Mouse (Mus musculus): ENCODE results near the gene Bcl11b.

Bcl11b gene

DNA sequence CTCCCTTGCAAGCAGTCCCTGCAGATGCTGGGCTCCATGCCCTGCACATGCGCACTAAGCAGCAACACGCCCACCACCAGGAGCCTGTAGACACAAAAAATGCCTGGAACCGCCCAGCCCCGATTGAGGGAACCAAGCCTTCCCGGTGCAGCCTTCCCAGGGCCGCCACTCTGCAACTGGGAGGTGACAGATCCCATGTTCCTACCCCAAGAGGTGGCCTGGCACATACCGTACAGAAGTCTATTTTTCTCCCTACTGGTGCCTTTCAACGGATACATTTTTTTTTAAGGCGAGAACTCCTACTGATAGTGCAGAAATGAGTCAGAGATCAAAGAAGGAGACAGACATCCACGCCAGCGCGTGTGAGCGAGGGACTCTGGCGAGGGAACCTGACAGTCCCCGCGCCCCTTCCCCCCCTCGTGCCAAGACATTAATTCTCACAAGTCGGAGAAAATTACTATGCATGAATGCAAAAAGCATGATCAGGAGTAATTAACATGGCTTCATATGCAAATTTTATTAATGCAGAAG, 33.5 kb downstream of the Bcl11b start:
- no peak for DNase-seq

DNA sequence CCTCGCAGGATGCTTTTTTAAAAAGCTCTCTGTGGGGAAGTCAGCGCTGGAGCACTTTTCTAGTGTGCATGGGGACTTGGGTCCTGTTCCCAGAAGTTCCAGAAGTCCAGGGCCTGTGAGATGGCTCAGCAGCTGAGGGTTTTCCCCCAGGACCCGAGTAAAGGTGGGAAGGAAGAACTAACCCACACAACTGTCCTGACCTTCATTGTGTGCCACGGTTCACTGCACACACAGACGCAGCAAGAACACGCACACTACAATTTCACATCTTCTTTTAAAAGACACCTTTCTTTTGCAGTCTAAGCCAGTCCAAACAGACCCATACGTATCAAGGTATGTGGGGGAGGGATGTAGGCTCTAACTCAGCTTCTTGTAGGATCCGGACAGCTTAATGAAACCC, 34.3 kb downstream of the Bcl11b start:
- DNase-seq, result no peak

DNA sequence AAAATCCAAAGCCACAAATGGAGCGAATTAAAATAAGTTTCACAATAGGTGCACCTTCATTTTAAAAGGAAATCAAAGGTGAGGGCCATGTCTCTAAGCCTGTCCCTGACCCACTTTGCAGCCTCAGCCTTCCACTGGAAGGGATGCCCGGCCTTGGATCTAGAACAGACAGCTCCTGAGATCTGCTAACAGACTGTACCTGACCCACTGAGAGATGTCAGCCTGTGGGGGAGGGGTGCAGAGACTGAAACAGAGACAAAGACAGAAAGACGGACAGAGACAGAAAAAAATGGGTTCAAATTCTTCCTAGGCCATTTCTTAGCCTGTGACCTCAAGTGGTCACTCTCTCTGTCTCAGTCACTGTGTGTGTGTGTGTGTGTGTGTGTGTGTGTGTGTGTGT, 35.1 kb downstream of the Bcl11b start:
- no peak for DNase-seq

DNA sequence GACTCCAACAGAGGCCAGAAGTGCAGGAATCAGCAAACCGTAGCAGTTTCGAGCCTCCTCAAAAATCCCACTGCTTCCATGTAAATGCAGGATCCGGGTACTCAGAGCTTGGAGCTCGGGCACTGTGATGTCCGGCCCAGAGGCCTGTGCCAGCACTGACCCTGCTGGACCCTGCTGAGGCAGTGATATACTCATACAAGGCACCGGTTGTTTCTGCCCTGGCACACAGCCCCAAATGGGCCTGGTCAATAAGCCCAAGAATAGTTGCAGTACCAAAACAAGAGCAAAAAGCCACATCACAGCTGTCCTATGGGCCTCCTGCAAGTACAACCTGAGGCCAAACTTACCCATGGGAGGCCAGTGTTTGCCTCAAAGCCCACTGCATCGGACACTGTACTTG, 36.4 kb downstream of the Bcl11b start:
- no peak for DNase-seq

DNA sequence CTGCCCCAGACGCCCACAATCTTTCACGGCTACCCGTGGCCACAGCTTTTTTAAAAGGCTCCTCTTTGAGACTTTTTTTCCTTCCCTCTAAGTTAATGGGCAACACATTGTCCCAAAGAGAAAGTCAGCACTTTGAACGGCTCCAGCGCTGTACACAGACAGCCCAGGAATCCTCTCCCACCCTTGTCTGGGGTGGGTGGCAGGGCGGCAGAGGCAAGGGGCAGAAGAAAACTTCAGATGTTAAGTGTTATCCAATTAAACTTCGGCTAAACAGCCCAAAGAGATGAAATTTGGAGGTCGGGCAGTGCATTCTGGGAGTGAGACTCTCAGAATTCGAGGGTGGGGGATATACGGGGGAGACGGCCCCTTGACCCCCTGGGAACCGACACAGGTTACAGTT, 38.3 kb downstream of the Bcl11b start:
- DNase-seq, result no peak

DNA sequence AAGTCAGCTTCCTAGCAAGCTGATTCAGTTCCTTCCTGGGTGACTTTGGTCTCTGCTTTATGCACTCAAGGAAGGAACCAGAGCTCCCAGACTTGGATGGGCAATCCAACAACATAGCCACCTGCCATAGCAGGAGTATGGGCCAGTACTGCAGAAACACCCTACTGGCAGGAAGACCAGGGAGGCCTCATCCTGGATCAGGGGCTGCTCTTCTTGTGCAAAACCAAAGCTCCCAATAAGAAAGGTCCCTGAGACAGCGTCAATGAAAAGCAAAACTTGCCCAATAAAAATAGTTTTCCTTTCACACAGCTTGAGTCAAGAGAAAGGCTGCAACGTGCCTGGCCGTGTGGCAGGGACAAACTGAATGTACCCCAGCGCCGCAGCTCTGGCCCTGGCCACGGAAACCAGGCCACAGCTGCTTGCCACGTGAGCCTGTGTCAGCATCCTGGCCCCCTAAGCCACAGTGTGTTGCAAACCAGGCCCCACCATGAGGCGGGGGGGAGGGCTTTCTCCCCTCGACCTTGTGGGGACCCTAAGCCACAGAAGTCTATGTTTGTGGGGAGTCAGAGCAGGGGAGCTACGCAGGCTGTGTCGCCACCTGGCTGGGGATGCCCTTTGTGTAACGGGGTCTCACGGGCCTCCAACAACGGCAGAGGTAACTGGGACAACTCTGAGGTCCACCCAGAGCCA, 38.9 kb downstream of the Bcl11b start:
- DNase-seq, result peak; percentile 79

DNA sequence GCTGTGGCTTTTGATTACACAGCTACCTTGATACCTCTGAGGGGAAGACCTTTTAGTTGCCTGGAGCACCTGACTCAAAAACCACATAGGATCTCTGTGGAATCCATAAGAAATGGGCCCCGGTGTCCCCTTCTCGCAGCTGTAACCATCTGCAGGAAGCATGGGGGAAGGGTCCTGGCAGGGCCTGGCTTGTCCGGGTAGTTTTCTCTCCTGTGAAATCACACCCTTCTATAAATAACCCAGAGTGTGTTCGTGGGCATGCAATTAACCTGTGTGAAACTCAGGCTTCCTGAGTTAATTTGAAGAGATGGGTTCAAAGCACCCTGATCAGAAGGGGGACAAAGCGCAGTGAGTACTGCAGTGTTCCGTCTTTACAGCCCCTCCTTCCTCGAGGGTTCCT, 40.5 kb downstream of the Bcl11b start:
- no peak for DNase-seq

DNA sequence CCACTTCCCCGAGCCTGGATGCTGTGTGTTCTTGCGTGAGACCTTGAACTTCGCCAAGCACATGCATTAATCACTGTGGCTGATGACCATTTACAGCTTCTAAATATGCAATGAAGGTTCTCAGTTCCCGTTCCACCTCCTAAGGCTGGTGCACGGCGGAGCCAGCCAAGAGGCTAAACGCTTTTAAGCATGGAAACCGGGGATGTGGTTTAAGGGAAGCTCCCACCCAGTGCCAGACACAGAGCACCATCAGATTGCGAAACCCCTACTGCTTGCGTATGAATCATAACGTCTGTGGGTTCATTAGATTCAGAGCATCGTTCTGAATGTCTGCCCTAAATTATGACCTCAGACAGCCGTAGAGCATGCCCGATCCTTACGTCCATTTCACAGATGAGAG, 41.6 kb downstream of the Bcl11b start:
- no peak for DNase-seq

DNA sequence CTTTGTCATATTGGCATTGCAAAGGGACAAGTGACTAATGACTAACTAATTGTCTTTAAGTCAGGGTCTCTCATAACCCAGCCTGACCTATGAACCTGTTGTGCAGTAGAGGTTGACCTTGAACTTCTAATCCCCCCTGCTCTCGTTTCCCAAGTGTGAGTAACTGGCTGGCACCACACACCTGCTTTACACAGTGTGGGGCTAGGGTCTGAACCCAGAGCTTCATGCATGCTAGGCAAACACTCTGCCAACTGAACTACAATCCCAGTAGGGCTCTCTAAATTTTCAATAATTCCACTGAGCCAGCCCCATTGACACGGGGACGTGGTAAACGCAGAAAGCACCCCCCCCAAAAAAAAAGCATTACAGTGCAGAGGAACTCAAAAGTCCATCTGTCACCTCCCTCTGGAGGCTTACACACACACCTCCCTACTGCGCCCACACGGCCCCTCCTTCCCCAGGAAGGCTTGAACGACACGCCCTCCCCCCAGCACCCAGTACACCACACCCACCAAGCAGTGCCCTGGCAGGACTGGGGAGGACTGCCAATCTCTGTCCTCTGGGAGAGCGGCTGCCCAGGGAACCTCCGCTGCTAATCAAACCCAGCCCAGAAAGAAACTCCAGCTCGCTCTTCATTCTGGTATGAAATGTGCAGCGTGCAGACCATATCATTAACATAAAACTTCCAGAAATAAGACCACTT, 42.5 kb downstream of the Bcl11b start:
- DNase-seq, result peak; percentile 60

DNA sequence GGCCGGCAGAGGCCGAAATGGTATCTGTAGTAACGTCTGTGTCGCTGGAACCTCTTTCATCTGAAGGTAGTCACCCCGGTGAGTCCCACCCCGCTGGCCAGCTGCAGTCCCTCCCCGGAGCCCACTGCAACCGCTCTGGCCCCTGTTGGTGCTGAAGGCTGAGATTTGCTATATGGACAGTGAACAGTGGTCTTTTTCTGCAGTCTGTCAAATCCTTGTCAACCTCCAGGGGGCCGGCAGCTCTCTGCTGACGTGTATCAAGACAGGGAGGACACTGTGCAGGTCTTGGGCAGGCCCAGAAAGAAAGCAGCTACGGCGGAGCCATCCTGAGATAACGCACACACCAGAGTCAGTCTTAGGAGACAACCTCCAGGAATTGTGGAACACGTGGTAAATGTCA, 43.0 kb downstream of the Bcl11b start:
- no peak for DNase-seq

DNA sequence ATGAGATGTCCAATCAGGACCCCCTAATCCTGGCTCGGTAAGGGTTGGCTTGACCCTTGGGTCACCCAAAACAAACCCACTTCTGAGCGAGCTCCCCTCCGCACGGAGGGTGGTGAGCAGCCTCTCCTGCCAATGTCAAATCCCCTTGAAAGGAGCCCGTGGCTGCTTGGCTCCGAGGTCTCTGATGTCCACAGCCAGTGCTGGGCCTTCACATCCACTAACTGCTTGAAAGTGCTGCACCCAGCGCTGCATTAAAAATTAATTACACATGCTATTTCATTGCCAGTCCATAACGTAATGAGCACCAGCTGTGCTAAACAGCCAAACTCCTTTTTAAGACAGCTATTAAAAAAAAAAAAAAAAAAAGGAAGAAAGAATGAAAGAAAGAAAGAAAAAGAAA, 43.5 kb downstream of the Bcl11b start:
- no peak for DNase-seq

DNA sequence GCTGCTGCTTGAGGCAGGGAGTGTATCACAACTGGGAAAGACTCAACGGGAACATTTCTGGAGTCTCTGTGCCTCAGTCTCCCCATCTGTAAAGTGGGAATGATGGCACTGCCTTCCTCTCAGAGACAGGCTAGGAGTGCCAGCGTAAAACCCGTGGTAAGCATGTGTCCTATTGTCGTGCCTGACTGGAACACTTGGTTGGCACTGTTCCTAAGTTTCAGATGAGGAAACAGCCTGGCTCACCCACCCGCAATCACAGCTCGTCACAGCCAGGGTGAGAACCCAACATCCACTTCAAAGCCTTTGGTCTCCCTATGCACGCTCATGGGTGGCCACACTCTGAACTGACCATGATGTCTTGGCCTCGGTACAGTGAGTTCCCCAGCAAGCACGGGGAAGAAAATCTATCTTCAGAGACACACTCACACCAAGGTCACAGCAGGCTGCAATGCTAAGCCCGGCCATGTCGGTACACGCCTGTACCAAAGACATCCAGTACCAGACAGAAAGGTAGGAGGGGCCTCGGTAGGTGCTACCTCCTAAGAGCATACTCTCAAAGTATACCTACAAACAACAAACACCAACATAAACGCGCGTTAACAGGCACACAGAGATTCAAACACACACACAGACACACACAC, 50.2 kb downstream of the Bcl11b start:
- DNase-seq, result no peak

DNA sequence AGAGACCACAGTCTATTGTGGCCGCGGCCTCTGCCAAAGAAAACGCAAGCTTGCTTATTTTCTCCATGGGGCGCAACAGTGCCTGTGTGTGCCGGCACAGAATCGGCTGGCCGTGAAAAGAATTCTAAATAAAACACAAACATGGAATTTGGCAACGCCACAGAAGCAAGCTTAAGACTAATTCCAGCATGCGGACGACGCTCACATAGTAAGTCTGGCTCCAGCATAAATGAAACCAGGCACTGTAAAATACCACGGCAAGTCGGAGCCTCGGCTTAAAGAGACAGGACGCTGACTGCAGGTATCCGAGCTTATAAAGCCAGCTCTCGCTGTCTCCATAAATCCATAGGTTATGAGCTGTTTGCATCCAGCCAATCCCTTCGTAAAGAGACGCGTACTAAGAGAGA, 51.1 kb downstream of the Bcl11b start:
- no peak for DNase-seq

DNA sequence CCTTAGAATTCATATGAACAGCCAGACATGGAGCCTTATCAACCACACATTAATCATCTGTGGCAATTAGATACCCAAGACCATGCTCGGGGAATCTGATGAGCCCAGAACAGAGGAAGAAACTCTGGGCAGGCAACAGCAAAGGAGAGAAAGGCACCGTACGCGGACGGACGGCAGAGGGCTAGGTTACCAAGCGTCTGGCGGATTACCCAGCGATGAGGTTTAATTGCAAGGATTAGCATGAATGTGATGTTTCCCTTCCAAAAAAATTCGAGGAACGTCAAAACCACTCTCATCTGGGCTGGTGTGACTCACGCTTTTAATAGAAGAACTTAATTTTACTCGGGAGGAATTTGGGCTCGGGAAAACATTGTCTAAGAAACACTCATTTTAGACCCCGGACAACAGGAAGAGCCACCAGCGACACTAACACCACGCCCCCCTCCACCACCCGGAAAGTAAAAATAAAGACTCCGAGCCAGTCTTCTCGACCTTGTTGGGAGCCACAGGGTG, 52.7 kb downstream of the Bcl11b start:
- no peak for DNase-seq

DNA sequence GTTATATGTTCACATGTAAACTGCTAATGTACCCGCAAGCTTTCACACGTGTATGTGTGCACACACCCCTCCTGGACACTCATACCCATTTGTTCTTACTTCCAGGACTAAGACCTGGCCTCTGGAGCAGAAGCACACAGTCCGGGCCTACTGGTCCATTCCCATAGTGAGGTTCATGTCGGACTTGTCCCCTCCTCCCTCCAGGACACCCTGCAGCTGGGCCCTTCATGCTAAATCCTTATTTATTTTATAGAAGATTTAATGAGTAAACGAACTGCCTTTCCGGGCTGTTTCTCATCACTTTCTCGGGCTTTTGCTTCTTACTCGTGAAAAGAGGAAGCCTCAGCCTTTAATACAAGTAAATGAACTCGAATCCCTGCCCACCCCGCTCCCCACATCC, 54.0 kb downstream of the Bcl11b start:
- no peak for DNase-seq

DNA sequence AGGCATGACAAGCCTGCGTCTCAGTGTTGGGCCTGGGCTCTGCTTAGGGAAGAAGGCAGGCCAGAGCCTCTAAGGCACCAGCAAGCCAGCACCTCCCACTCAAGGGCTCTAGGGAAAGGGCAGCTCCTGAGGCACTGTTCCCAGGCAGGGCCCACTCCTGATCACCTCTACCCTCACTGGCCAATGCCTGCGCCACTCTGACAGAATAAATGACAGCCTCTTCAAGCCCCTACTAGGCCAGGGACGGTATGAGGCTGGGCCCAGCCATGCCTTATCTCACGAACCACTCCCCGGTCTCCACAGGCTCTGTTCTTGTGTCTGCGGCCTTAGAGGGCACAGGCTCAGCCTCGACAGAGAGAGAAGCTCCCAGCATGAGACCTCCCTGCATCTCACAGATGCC, 61.3 kb downstream of the Bcl11b start:
- DNase-seq, result no peak

DNA sequence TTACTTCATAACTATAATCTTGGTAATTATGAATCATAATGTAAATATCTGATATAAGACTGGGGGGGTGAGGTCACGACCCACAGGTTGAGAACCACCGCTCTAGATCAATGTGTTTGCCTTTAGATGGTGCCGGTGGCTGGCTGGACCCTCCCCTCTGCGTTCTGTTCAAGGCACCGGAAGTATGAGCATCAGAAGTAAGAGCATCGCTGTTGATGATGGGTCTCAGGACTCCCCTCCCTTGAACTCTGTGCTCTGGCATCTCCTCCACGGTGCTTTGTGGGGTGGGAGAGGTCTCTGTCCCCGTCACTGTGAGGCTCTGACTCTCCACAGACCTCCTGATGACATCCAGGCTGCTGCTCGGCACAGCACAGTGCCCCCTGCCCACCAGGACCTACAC, 62.6 kb downstream of the Bcl11b start:
- no peak for DNase-seq

DNA sequence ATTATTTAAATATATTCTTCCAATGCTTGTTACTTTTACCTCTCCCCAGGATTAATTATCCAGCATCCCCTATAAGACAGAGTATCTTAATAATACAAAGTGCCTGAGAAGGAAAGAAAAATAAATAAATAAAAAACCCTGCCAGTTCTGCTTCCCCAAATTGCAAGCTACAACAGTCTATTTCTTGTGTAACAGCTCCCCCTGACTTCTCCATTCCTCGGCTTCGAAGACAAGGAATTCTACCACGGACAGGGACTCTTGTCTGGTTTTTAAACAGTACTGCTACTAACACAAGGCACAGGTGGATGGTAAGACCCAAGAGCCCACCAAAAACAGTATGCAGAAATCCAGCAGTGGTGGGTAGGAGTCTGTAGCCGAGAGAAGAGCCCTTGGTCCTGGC, 64.2 kb downstream of the Bcl11b start:
- no peak for DNase-seq

DNA sequence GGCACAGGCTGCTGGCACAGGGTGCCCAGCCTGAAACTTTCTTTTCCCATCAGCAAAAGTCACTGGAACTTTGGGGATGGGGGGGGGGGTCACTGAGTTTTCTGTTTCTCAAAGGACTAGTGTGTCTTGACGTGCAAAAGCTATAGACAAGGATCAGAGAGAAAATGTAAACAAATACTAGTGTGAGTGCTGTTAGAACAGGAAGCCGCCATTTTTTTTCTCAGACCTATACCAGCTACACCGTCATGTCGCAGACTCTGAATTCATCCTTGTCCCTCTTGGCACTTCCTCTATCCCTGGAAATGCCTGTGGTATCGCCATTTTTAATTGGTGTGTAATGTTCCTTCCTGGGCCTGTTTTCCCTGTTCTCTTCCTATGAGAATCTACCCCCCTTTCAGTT, 66.4 kb downstream of the Bcl11b start:
- no peak for DNase-seq

DNA sequence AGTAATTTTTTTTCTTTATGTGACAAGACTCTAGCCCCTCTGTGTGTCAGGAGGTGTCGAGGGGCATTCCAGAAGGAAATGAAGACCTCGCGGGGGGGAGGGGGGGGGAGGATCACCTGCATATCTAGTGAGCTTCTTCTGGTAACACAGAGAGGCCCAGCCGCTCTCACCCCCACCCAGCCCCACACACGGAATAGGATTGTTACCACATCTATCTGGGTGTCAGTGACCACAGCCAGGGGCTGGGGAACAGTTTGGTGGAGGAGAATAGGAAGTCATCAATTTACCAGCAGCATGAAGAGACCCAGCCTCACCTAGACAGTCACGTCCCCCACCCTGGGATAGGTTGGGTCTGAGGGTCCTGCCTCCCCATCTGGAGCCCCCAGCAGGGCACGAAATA, 67.0 kb downstream of the Bcl11b start:
- DNase-seq, result no peak

DNA sequence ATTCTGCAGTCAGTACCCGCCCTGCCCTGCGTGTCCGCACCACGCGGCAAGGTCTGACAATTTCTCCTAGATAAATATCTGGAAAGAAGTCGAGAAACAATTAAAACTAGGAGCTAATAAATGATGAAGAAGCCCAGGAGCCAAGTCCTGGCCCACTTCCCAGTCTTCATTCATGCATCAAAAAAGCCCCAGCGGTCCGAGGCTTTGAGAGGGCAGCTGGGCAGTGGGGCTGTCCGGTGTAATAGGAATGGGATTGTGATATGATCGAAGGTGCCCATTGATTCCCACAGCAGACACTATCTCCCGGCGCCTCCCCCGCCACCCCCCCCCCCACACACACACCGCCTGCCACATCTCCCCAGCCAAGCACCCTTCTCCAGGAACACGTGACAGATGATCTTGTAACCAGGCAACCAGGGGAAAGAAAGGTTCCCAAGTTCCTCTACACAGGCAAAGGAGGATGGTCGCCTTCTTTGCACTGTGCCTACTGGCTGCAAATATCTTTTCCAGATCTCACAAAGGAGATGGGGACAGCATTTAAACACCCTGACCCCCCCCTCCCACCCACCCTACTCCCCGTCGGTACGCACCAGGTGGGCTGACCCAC, 68.5 kb downstream of the Bcl11b start:
- no peak for DNase-seq

DNA sequence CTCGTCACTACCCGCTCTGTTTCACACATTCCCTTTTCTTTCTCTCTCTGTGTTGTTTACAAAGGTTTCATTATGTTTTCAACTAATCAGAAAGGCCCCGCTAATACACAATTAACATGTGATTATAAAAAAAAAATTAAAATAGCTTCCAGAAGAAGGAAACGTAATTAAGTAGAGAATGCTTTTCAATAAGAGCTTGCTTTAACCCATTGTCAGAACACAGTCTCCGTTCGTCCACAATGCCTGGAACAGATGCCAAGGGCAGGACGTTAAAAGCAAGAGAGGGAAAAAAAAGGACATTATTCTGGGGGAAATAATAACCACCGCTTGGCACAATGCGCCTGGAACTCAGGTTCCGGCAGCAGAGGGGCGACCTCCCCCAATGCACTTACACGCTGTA, 71.3 kb downstream of the Bcl11b start:
- DNase-seq, result no peak

DNA sequence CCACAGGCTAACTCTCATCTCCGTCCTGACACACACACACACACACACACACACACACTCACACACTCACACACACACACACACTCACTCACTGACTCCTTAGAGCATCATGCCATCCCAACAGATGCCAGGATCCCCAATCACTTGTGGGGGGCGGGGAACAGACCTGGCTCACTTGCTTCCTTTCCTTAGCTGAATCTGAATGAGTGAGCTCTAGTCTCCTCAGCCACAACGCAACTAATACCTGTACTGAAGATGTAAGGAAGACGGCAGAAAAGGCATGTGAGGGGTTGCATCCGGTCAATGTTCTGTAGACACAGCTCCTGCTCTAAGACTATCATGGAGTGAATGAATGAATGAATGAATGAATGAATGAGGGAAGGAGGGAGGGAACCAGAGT, 71.9 kb downstream of the Bcl11b start:
- no peak for DNase-seq

All from thymus, postnatal 4 days (tissue).